Mouse (Mus musculus) heart, adult 8-10 months (tissue): ENCODE measurements around the gene Gpc4. TPM values are rescaled to one million over a fixed set of nuclear protein-coding genes. Genes with fewer than 3 reads are reported as not detected.

Source experiments
- DNase-seq: peaks from one replicate; pipeline ENCODE4 v3.0.0; 2022; ENCODE audit warnings: low spot score
- total RNA-seq, 4 experiments: library from RNA; stranded (reverse); gene quantifications; 2 replicates each; pipeline ENCODE4 v1.2.4; 2022

Gene Gpc4
- total RNA-seq, 4 experiments from 2014 or later: 30.6 to 39.7 (median 34.3) TPM

DNA sequence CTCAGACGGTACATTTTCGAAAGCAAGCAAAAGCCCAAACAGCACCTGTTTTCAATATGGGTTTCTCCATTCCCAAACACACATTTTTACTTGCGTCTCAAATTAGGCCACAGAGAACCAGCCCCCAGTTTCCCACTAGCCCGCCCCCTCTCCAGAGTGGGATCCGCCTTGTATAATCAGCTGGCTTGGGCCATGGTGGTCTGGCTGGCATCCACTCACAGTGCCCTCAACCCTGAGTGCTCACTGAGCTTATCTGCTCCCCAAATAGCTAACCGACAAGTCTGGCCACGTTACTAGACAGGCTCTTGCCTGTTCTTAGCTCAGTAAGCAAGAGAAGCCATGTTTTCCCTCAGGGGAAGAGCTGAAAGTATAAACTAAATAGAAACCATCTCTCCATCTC is 134.9 kb downstream of the Gpc4 start:
- DNase-seq: no peak

DNA sequence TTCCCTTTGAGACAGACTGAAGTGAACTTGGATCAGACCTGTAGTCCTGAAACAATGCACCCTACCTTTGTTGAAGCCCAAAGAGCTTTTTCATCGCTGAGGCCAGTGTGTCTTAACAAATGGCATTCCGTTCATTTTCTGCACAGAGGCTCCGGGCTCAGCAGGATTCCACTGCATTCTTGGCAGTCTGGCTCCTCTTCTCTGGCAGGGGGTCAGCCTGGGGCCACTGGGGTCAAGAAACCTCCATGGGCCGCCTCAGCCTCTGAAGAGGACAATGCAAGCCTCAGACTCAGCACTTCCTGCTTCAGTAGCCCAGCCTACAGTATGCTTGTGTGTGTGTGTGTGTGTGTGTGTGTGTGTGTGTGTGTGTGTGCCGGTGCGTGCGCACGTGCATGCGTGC is 147.4 kb downstream of the Gpc4 start:
- DNase-seq: no peak

Other genes with a start within 250 kb of the Gpc4 start
- not detected for gene 1700080O16Rik, start 192.5 kb downstream of the Gpc4 start, total RNA-seq